Mouse (Mus musculus) E14TG2a.4 (cell line): ENCODE results near the gene Slmap.
A peak's percentile ranks its signal among the peaks of the same experiment; 100 is the strongest.

Source experiments
- H3K27me3 ChIP-seq: 2 replicates; pipeline ENCODE4 v1.6.1; 2014; ENCODE audit warnings: low read length, control low read depth; ENCODE audit not compliant: insufficient read depth
- H3K36me3 ChIP-seq: 2 replicates; pipeline ENCODE4 v1.6.1; 2014; ENCODE audit warnings: low read length, control low read depth; ENCODE audit not compliant: insufficient read depth
- H3K4me1 ChIP-seq: replicated peaks from 2 replicates; pipeline ENCODE4 v1.6.1; 2014; ENCODE audit warnings: low read depth, low read length, control low read depth
- H3K4me3 ChIP-seq: replicated peaks from 2 replicates; pipeline ENCODE4 v1.5.1; 2014; ENCODE audit warnings: mild to moderate bottlenecking, low read length
- H3K9me3 ChIP-seq: 2 replicates; pipeline ENCODE4 v1.6.1; 2014; ENCODE audit warnings: low read length, control low read depth
- CTCF ChIP-seq: conservative IDR thresholded peaks from 2 replicates; pipeline ENCODE4 v1.5.1; 2014; ENCODE audit warnings: low read length
- NANOG ChIP-seq: IDR thresholded peaks from 2 replicates; pipeline ENCODE4 v1.6.1; 2014; ENCODE audit warnings: borderline replicate concordance, low read length, mixed read lengths
- POU5F1 ChIP-seq: IDR thresholded peaks from 2 replicates; pipeline ENCODE4 v1.6.1; 2014; ENCODE audit warnings: low read length, borderline replicate concordance

The Slmap gene

DNA sequence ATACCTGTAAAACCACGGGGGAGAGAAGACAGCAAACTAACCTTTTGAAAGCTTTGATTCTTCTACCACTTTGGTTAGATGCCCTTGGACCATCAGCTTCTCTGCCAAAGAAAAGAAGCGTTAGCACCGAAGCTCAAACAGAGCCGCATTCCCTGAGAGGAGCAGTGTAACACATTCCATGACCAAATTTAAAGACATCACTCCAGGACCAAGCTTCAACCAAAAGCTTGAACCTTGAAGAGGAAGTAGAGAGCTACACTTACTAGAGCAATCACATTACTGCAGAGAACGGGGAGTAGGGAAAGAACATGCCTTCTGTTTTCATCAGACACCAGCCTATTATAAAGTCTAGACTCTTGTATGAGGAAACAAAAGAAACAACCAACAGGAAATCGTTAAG is 92.2 kb downstream of the Slmap start:
- H3K36me3 ChIP-seq = peaks cover 26% of the 10 kb centered on the region
- no peaks in the 10 kb centered on the region for H3K9me3 ChIP-seq
- H3K27me3 ChIP-seq = no peaks in the 10 kb centered on the region
- no peak for TF ChIP-seq NANOG
- no peak for TF ChIP-seq POU5F1
- no peak for TF ChIP-seq CTCF
- H3K4me1 ChIP-seq = no peaks in the 10 kb centered on the region
- H3K4me3 ChIP-seq = no peak overlapping the region

DNA sequence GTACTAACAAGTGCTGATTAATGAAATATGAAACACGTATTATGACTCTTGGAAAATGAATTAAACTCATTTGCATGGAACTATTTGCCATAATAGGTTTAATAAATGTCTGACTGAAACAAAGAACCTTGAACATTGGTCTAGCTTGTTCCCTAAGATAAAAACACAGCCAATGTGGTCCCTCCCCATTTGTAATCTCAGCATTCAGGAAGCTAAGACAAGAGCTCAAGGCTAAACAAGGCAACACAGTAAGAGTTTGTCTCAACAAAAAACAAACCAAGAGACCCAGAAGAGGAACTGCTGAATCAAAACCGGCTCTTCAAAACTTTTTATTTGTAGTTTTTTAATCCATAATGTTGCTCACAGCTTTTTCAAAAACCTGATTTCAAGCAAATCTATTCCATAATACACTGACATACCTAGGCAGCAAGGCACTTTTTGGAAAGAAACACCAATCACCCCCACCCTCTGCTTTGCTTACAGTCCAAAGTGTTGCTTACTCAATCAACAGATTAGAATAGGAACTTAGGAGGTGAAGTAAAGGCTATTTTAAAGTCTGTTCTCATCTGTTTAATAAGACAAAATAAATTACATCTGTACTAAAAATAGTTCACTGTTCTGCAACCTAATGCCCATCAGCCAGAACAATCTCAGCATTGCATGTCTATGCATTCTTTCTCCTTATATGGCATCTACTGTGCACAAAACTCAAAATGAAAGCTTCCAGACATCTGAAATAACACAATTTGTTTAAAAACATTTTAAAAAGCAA is 93.5 kb downstream of the Slmap start:
- H3K9me3 ChIP-seq = no peaks in the 10 kb centered on the region
- H3K36me3 ChIP-seq = peaks cover 27% of the 10 kb centered on the region
- no peaks in the 10 kb centered on the region for H3K27me3 ChIP-seq
- H3K4me1 ChIP-seq = no peaks in the 10 kb centered on the region
- TF ChIP-seq CTCF (no peak), NANOG (no peak), POU5F1 (no peak)
- H3K4me3 ChIP-seq = no peak overlapping the region

DNA sequence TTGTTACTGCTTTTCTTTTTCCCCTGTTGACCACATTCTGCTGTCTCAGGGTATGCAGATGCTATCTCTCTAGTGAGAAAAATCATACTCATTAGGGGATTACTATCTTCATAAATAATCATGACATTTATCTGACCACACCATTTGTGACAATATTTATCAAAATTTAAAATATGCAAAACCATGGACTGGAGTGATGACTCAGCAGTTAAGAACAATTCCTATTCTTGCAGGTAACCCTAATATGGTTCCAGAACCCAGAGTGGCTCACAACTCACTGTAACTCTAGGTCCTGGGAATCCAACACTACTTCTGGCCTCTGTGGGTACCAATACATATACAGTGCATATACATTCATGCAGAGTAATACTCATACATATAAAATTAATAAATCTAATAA is 94.7 kb downstream of the Slmap start:
- Histone ChIP-seq H3K27me3 (no peaks in the 10 kb centered on the region), H3K9me3 (no peaks in the 10 kb centered on the region), H3K36me3 (peaks cover 35% of the 10 kb centered on the region), H3K4me3 (no peak overlapping the region), H3K4me1 (no peaks in the 10 kb centered on the region)
- TF ChIP-seq POU5F1 = no peak
- no peak for TF ChIP-seq CTCF
- TF ChIP-seq NANOG = no peak

DNA sequence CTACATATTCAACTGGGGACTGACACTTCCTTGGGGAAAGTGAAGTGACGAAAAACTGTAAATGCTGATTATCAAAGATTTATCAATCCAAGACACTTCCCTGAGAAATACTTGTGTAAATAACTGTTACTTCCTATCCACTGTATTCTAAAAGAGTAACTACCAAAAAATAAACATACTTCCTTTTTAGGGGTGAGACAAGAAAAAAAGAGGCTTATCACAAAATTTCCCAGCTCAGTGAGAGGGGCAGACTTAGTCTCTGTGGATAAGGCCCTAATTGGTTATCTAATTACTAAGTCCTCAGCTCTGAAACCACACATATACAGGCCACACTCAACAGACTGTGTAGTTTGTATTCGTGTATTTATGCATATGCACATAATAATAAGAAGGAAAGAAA is 97.0 kb downstream of the Slmap start:
- no peaks in the 10 kb centered on the region for H3K9me3 ChIP-seq
- peaks cover 46% of the 10 kb centered on the region for H3K36me3 ChIP-seq
- no peaks in the 10 kb centered on the region for H3K4me1 ChIP-seq
- no peaks in the 10 kb centered on the region for H3K27me3 ChIP-seq
- TF ChIP-seq POU5F1 = no peak
- no peak for TF ChIP-seq CTCF
- TF ChIP-seq NANOG = no peak
- no peak overlapping the region for H3K4me3 ChIP-seq

DNA sequence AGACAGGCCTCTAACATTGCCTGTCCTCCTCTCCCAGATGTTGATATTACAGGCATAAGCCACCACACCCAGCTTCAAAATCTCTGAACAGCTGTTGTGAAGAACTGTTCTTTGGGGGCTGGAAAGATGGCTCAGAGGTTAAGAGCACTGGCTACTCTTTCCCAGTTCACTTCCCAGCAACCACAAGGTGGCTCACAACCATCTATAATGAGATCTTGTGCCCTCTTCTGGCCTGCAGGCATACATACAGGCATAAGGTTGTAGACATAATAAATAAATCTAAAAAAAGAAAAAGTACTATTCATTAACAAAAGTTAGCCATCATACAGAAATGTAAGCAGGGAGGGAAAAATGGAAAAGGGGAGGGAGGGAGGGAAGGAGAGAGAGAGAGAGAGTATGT is 98.4 kb downstream of the Slmap start:
- Histone ChIP-seq H3K4me1 (no peaks in the 10 kb centered on the region), H3K27me3 (no peaks in the 10 kb centered on the region), H3K36me3 (peaks cover 42% of the 10 kb centered on the region), H3K9me3 (no peaks in the 10 kb centered on the region), H3K4me3 (no peak overlapping the region)
- TF ChIP-seq CTCF (peak; percentile 41), NANOG (no peak)

DNA sequence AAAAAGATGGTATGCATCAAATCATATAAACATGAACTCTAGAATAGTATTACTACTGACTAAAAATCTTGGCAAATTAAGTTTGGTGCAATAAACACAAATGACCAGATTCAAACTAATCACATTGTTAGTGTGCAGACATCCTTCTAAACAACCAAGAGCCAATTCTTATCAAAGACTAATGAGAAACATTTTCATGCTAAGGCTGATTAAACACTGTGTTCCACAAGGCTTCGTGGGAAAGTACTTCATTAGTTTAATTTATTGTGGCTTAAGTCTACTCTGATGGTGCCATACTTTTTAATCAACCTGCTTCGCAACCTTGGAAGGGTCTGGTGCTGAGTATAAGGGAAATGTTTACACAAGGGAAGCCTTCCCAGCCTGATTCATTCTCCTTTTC is 102.4 kb downstream of the Slmap start:
- no peaks in the 10 kb centered on the region for H3K27me3 ChIP-seq
- no peak for TF ChIP-seq POU5F1
- TF ChIP-seq CTCF = no peak
- no peak for TF ChIP-seq NANOG
- no peaks in the 10 kb centered on the region for H3K4me1 ChIP-seq
- no peak overlapping the region for H3K4me3 ChIP-seq
- peaks cover 39% of the 10 kb centered on the region for H3K36me3 ChIP-seq
- no peaks in the 10 kb centered on the region for H3K9me3 ChIP-seq

DNA sequence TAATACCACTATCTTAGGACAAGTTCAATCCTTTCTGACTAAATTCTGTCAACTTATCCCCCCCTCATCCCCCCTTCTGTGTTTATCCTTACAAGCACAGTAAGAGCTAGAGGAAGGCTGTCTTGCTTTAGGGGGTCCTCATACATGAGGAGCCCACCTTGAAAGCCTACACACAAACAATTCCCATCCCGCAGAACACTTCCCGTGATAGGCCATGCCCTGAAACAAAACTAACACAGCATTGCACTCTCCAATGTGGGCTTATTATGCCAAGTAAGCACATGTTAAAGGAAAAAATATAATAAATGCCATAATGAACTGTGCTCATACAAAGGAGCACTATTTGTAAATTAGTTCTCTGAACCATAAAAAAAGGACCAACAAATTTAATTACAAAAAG is 102.8 kb downstream of the Slmap start:
- Histone ChIP-seq H3K36me3 (peaks cover 40% of the 10 kb centered on the region), H3K9me3 (no peaks in the 10 kb centered on the region), H3K27me3 (no peaks in the 10 kb centered on the region), H3K4me3 (no peak overlapping the region), H3K4me1 (no peaks in the 10 kb centered on the region)
- no peak for TF ChIP-seq NANOG
- TF ChIP-seq CTCF = no peak
- TF ChIP-seq POU5F1 = no peak

DNA sequence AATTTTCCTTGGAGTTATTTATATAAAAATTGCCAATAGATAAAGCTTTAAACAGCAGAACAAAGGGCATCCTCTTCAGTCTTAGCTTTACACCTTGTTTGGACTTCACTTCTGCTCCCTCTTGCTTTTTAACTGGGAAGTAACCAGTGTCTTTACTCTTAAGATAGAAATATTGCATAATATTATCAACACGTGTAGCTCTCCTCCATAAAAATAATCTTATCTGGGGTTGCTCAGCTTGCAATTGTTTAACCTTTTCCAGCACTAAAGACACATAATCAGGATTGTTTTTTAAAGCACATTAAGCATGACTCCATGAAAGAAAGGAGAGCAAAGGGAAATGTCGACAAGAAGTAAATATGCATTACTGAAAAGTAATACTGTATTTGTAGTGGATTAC is 114.5 kb downstream of the Slmap start:
- Histone ChIP-seq H3K4me3 (no peak overlapping the region), H3K27me3 (no peaks in the 10 kb centered on the region), H3K36me3 (peaks cover 79% of the 10 kb centered on the region), H3K4me1 (no peaks in the 10 kb centered on the region), H3K9me3 (no peaks in the 10 kb centered on the region)
- no peak for TF ChIP-seq CTCF
- no peak for TF ChIP-seq POU5F1
- TF ChIP-seq NANOG = no peak

DNA sequence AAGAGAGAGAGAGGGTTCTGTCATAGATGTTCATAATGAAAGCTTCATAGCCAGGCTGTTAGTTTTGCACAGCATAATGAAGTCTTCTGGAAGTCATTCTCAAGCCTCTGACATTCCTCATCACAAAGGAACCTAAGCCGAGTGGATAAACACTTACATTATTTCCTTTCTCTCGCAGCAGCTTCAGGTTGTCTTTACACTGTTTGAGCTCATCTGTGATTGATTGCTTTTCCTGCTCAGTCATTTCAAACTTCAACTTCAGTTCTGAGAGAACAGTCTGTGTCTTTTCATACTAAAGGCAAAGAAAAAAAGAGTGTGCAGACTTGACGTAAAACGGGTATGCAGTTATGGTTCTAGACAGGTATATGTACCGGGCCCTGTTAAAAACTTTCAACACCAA is 116.8 kb downstream of the Slmap start:
- H3K36me3 ChIP-seq = peaks cover 74% of the 10 kb centered on the region
- H3K4me1 ChIP-seq = no peaks in the 10 kb centered on the region
- no peaks in the 10 kb centered on the region for H3K9me3 ChIP-seq
- TF ChIP-seq POU5F1 = no peak
- no peaks in the 10 kb centered on the region for H3K27me3 ChIP-seq
- no peak overlapping the region for H3K4me3 ChIP-seq
